Mouse (Mus musculus): ENCODE measurements around the gene Fam129c. TPM values are rescaled to one million over a fixed set of nuclear protein-coding genes. Genes with fewer than 3 reads are reported as not detected.
A peak's percentile ranks its signal among the peaks of the same experiment; 100 is the strongest.

Fam129c gene
- polyA plus RNA-seq, 1 experiment from 2014 or later = 6.9 TPM

DNA sequence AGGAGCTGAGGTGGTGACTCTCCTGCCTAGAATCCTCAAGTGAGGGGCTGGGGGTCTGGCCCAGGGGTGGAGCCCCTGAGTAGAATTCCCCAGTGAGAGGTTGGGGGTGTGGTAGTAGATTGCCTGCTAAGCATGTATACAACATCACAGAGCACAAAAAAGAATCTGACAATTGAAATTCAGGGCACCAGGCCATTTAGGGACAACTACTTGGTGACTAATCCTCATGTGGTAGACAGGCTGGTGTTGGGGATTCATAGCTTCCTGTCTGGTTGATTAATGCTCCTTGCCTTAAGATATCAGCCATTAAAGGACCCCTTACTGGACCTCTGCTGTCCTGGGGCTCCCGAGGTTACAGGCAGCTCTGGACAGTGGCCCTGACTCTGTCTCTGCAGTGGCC is 18.4 kb upstream of the Fam129c start:
- H3K9ac ChIP-seq (replicated peaks) = no peak overlapping the region
- H3K36me3 ChIP-seq = peaks cover 12% of the 10 kb centered on the region
- H3K27me3 ChIP-seq = no peaks in the 10 kb centered on the region
- 57% methylated on average over 1 of the region's 1 CpGs for WGBS
- no peak overlapping the region for H3K4me3 ChIP-seq
- H3K4me1 ChIP-seq = 0 out of 2 replicates have a peak, but pooled peaks cover 6% of the 10 kb centered on the region
- no peak overlapping the region for H3K4me2 ChIP-seq (replicated peaks)
- no peak overlapping the region for H3K27ac ChIP-seq (replicated peaks)
- ATAC-seq (ENCODE audit: low FRiP score, low read depth) = no peak
- H3K9me3 ChIP-seq = no peaks in the 10 kb centered on the region

DNA sequence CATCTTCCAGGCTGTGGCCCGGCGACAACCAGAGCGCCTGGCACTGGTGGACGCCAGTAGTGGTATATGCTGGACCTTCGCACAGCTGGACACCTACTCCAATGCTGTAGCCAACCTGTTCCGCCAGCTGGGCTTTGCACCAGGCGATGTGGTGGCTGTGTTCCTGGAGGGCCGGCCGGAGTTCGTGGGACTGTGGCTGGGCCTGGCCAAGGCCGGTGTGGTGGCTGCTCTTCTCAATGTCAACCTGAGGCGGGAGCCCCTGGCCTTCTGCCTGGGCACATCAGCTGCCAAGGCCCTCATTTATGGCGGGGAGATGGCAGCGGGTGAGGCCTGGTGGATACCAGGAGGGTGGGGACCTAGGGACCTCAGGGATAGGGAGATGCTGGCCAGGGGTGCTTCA is 18.0 kb upstream of the Fam129c start:
- 86% methylated on average over 14 of the region's 14 CpGs for WGBS

DNA sequence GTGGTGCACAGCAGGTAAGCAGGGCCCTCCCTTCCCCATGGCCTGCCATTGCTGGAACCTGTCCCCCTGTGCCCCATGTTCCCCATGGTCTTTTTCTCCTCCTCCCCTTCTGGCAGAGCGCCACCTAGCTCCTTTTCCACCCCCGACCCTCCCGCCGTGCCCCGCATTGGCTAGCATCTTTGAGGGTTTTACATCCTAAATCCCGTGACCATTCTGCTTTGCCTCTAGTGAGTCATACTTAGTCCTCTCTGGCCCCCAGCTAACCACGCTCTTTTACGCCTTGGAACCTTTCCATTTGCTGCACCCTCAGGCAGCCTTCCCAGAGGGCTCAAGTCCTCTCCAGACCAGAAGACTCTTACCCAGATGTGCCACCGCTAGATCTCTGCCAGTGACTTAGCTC is 17.2 kb upstream of the Fam129c start:
- no peak overlapping the region for H3K4me2 ChIP-seq (replicated peaks)
- H3K9ac ChIP-seq (replicated peaks) = no peak overlapping the region
- WGBS = 29% methylated on average over 9 of the region's 9 CpGs
- no peaks in the 10 kb centered on the region for H3K27me3 ChIP-seq
- 0 out of 2 replicates have a peak, but pooled peaks cover 6% of the 10 kb centered on the region for H3K4me1 ChIP-seq
- no peak overlapping the region for H3K4me3 ChIP-seq
- H3K27ac ChIP-seq (replicated peaks) = no peak overlapping the region
- peaks cover 24% of the 10 kb centered on the region for H3K36me3 ChIP-seq
- H3K9me3 ChIP-seq = no peaks in the 10 kb centered on the region
- ATAC-seq (ENCODE audit: low FRiP score, low read depth) = no peak

More for the DNA sequence above, 18.0 kb upstream of the Fam129c start:
- 0 out of 2 replicates have a peak, but pooled peaks cover 6% of the 10 kb centered on the region for H3K4me1 ChIP-seq
- H3K4me3 ChIP-seq = no peak overlapping the region
- H3K4me2 ChIP-seq (replicated peaks) = no peak overlapping the region
- peaks cover 17% of the 10 kb centered on the region for H3K36me3 ChIP-seq
- no peaks in the 10 kb centered on the region for H3K9me3 ChIP-seq
- no peak overlapping the region for H3K9ac ChIP-seq (replicated peaks)
- ATAC-seq (ENCODE audit: low FRiP score, low read depth) = no peak
- H3K27me3 ChIP-seq = no peaks in the 10 kb centered on the region
- H3K27ac ChIP-seq (replicated peaks) = no peak overlapping the region

DNA sequence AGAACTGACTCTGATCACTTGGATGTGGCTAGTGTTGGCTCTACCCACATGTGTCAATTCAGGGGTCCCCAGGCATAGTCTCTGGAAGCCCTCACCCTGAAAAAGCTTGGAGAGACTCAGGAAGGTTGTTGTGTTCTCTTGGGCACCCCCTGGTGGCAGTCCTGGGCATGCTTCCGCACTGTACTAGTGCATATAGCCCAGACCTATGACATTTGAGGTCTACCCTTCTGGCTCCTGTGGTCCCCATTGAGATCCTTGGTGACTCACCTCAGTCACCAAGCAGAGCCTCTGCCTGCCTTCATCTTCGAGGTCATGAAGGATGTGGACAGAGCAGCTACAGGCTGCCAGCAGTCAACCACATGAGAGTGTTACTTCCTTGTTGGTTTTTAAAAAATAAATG is 10.6 kb upstream of the Fam129c start:
- WGBS = 72% methylated on average over 2 of the region's 2 CpGs
- no peak overlapping the region for H3K4me3 ChIP-seq

DNA sequence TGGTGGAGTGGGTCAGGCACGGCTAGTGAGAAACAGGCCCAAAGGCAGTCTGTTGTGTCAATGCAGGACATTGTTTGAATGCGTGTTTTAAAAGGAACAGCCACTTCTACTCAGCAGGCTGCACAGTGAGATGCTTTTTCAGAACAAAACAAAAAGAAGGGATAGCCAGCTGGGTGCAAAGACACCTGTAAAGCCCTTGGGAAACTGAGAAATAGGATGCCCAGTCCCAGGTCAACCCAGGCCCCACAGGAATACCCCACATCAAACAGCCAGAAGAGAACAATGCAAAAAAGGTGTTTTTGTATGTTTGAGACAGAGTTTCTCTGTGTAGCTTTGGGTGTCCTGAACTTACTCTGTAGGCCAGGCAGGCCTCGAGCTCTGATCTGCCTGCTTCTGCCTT is 8.7 kb upstream of the Fam129c start:
- Histone ChIP-seq H3K9ac (replicated peaks) (no peak overlapping the region), H3K27me3 (peaks cover 10% of the 10 kb centered on the region), H3K4me2 (replicated peaks) (no peak overlapping the region), H3K9me3 (no peaks in the 10 kb centered on the region), H3K36me3 (peaks cover 24% of the 10 kb centered on the region), H3K4me3 (no peak overlapping the region), H3K27ac (replicated peaks) (no peak overlapping the region), H3K4me1 (peaks cover 20% of the 10 kb centered on the region)
- 71% methylated on average over 3 of the region's 3 CpGs for WGBS
- no peak for ATAC-seq (ENCODE audit: low FRiP score, low read depth)

More for the DNA sequence above, 10.6 kb upstream of the Fam129c start:
- H3K27me3 ChIP-seq = peaks cover 10% of the 10 kb centered on the region
- H3K27ac ChIP-seq (replicated peaks) = no peak overlapping the region
- H3K9me3 ChIP-seq = no peaks in the 10 kb centered on the region
- peaks cover 24% of the 10 kb centered on the region for H3K36me3 ChIP-seq
- ATAC-seq (ENCODE audit: low FRiP score, low read depth) = no peak
- no peak overlapping the region for H3K4me2 ChIP-seq (replicated peaks)
- H3K9ac ChIP-seq (replicated peaks) = no peak overlapping the region
- peaks cover 7% of the 10 kb centered on the region; the same call in 1 of the 2 replicates for H3K4me1 ChIP-seq

DNA sequence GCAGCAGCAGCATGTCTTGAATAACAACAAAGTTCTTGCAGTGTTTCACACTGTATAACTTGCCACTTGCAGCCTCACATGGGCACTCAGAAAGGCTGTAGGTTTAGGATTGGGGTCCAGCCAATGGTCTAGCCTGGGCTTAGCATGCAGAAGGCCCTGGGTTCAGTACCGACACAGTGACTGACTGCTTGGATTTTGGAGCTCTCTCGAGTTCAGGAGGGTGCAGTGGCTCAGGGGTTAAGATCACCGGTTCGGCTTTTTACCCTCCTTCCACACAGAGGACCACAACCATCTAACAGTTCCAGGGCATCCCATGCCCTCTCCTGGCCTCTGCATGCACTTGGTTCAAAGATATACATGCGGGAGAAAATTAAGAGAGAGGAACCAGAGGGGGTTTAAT is 6.4 kb upstream of the Fam129c start:
- peak overlapping the region; percentile 89 for H3K4me2 ChIP-seq (replicated peaks)

DNA sequence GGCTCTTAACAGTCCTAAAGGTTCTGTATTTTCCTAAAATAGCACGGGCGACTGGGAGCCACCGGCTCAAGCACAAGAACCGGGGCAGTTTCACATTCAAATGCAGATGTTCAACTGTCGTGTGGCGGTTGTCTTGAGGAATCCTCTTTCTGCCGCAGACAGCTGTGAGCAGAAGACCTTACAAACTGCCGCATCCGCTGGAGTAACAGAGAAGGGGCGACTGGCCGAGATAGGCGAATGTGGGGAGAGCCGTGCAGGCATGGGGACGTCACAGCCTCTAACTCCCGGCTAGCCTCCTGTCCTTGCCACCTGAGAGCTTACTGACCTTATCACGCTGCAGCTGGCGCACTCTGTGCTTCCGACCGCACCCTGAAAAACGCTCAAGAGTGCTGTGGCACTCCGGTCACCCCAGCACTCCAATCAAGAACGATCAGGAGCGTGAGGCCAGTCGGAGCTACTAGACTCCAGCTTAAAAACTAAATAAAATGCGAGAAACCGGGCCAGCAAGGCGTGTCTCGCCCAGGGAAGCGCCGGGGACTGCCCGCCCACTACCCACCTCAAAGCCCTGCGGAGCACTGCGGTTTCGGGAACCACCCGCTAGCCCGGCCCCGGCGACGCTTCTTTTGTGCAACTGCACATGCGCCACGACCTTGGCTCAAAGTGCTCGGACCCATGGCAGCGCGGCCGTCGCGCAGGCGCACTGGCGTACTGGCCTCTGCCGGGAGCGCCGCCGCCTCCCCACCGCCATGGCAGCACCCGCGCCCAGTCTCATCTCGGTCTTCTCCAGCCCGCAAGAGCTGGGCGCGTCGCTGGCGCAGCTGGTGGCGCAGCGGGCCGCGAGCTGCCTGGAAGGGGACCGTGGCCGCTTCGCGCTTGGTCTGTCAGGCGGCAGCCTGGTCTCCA is 5.7 kb upstream of the Fam129c start, which contains the start of gene Pgls:
Gene Pgls, plus strand, starts transcription at position 706 of the 903 bp plus-strand sequence.
- Histone ChIP-seq H3K27ac (replicated peaks) (peak within 1 kb of the TSS; percentile 99), H3K36me3 (no peaks in the 10 kb centered on the region), H3K4me3 (peak within 1 kb of the TSS; percentile 88), H3K9ac (replicated peaks) (peak within 1 kb of the TSS; percentile 94), H3K4me1 (peaks cover 27% of the 10 kb centered on the region), H3K4me2 (replicated peaks) (peak within 1 kb of the TSS; percentile 89), H3K9me3 (no peaks in the 10 kb centered on the region), H3K27me3 (peaks cover 10% of the 10 kb centered on the region)
- under 1% methylated on average over 67 of the region's 71 CpGs for WGBS
- ATAC-seq (ENCODE audit: low FRiP score, low read depth) = peak; percentile 89

More for the DNA sequence above, 6.4 kb upstream of the Fam129c start:
- Histone ChIP-seq H3K4me1 (peaks cover 26% of the 10 kb centered on the region), H3K27ac (replicated peaks) (peak overlapping the region; percentile 99; the same call in 1 of the 2 replicates), H3K4me3 (peak overlapping the region; percentile 88), H3K9me3 (no peaks in the 10 kb centered on the region), H3K27me3 (peaks cover 10% of the 10 kb centered on the region), H3K36me3 (peaks cover 2% of the 10 kb centered on the region; the same call in 1 of the 2 replicates), H3K9ac (replicated peaks) (peak overlapping the region; percentile 94)
- no peak for ATAC-seq (ENCODE audit: low FRiP score, low read depth)
- WGBS = 27% methylated on average over 5 of the region's 5 CpGs

DNA sequence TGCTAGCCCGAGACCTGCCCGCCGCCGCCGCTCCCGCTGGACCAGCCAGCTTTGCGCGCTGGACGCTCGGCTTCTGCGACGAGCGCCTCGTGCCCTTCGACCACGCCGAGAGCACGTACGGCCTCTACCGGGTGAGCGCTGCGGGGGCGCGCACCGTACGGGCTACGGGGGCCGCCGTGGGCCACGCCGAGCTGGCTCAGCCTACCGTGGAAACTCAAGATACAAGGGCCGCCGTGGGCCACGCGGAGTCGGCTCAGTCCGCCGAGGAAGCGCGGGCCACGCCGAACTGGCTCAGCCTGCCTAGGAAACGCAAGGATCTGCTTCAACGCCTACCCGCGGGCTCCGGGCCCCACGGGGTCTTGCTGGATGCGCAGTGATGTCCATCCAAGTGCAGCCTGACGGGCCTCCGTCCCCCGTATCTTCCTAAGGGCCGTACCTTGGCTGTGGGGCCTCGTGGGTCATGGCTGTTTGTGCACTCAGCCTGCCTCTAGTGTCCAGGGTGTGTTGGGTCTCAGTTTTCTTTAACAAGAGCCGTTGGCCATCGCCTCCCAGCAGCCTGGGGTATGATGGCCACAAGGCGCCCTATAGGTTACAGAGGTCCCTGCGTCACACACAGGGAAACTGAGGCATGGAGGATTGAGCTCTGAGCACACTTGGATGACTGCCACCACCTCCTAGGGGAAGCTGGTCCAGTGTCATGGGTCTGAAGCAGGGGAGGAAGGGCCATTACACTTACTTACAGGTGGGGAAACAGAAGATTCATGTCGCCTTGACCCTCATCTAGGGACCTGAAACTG is 4.9 kb upstream of the Fam129c start:
- H3K9me3 ChIP-seq = no peaks in the 10 kb centered on the region
- no peaks in the 10 kb centered on the region for H3K36me3 ChIP-seq
- ATAC-seq (ENCODE audit: low FRiP score, low read depth) = peak; percentile 71
- 5% methylated on average over 60 of the region's 60 CpGs for WGBS
- peaks cover 10% of the 10 kb centered on the region for H3K27me3 ChIP-seq
- peak overlapping the region; percentile 89 for H3K4me2 ChIP-seq (replicated peaks)
- H3K4me1 ChIP-seq = peaks cover 27% of the 10 kb centered on the region
- peak overlapping the region; percentile 94 for H3K9ac ChIP-seq (replicated peaks)
- peak overlapping the region; percentile 99 for H3K27ac ChIP-seq (replicated peaks)
- peak overlapping the region; percentile 88 for H3K4me3 ChIP-seq

DNA sequence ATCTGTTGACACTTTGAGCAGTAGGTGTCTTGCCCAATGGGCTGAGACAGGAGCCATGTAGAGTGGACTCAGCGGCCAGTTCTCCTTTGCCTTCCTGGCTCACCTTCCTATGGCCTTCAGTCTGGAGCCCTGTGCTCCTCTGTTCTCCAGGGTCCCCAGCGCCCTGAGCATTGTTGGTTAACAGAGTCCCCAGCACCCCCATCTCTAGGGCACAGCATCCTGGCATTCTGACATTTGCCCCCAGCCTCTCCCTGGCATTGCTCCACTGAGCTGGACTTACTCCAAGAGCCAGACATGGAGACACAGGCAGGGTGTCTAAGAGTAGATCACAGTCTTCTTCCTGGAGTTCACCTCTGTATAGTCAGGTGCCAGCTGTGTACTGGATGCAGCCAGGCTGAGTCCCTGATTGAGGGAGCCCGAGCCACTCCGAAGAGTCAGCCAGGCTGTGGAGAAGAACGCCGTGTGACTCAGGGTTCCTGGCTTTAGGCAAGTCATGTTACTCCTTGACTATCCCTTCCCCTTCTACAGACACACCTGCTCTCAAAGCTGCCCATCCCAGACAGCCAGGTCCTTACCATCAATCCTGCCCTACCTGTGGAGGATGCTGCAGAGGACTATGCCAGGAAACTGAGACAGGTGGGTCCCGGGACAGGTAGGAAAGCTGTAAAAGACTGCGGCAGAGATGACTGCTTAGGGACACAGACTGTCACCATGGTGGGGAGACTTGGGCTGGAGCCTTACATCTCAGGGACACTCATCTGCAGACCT is 3.7 kb upstream of the Fam129c start:
- ATAC-seq (ENCODE audit: low FRiP score, low read depth) = no peak
- Histone ChIP-seq H3K4me1 (peaks cover 27% of the 10 kb centered on the region), H3K36me3 (no peaks in the 10 kb centered on the region), H3K27ac (replicated peaks) (no peak overlapping the region), H3K4me2 (replicated peaks) (peak overlapping the region; percentile 89), H3K27me3 (peaks cover 10% of the 10 kb centered on the region), H3K4me3 (no peak overlapping the region), H3K9ac (replicated peaks) (peak overlapping the region; percentile 94; the same call in 1 of the 2 replicates), H3K9me3 (no peaks in the 10 kb centered on the region)
- 97% methylated on average over 8 of the region's 8 CpGs for WGBS

DNA sequence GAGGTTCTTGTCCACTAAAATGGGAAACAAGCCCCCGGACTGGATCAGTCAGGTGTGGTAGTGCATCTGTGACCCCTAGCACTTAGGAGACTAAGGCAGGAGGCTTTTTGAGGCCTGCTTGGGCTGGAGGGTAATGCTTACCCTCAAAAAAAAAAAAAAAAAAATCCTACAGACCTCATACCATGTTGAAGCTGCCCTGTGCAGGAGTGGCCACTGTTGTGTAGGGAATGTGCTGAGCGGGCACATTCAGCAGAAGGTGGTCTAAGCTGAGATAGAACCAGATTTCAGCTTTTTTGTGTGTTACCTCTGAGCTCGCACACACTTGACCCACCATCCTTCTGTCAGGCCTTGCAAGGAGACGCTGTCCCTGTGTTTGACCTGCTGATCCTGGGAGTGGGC is 3.1 kb upstream of the Fam129c start:
- no peak overlapping the region for H3K9ac ChIP-seq (replicated peaks)
- no peak for ATAC-seq (ENCODE audit: low FRiP score, low read depth)
- H3K9me3 ChIP-seq = no peaks in the 10 kb centered on the region
- peaks cover 27% of the 10 kb centered on the region for H3K4me1 ChIP-seq
- no peak overlapping the region for H3K4me3 ChIP-seq
- H3K4me2 ChIP-seq (replicated peaks) = no peak overlapping the region
- no peaks in the 10 kb centered on the region for H3K36me3 ChIP-seq
- H3K27ac ChIP-seq (replicated peaks) = no peak overlapping the region
- 93% methylated on average over 4 of the region's 4 CpGs for WGBS
- H3K27me3 ChIP-seq = peaks cover 14% of the 10 kb centered on the region

DNA sequence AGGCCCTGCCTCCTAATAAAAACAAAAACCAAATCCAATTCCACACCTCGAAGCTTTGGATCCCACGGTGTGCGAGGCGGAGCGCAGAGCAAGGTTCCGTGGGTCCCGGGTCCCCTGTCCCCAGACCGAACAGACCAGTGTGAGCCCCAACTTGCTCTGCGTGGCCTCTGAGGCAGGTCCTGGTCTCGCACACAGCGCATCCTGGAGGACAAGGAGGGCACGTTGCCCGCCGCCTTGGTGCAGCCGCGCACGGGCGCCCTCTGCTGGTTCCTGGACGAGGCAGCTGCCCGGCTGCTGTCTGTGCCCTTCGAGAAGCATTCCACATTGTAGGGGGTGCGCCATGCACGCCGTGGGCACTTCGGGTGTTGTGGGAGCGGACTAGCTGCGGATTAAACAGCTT is 1.6 kb upstream of the Fam129c start:
- peak overlapping the region; percentile 10; the same call in 1 of the 2 replicates for H3K4me3 ChIP-seq
- H3K27me3 ChIP-seq = peaks cover 20% of the 10 kb centered on the region
- 6% methylated on average over 27 of the region's 27 CpGs for WGBS
- ATAC-seq (ENCODE audit: low FRiP score, low read depth) = peak; percentile 29
- H3K27ac ChIP-seq (replicated peaks) = no peak overlapping the region
- no peaks in the 10 kb centered on the region for H3K9me3 ChIP-seq
- H3K9ac ChIP-seq (replicated peaks) = no peak overlapping the region
- H3K36me3 ChIP-seq = 0 out of 2 replicates have a peak, but pooled peaks cover 9% of the 10 kb centered on the region
- H3K4me1 ChIP-seq = peaks cover 25% of the 10 kb centered on the region
- no peak overlapping the region for H3K4me2 ChIP-seq (replicated peaks)
